Mouse (Mus musculus) heart, adult 2 months (tissue): ENCODE results near the gene Mex3d. TPM values are rescaled to one million over a fixed set of nuclear protein-coding genes. Genes with fewer than 3 reads are reported as not detected.

ENCODE experiments used
- DNase-seq, 2 experiments: peaks; one replicate each; pipeline ENCODE4 v3.0.0; 2021
- H3K27ac ChIP-seq: fragments of 200-600 bp; 2 replicates; pipeline ENCODE4 v1.8.1; 2022
- H3K27me3 ChIP-seq: fragments of 200-500 bp; 2 replicates; pipeline ENCODE4 v1.6.1; 2012; ENCODE audit warnings: mild to moderate bottlenecking, low read length, inconsistent platforms, mixed read lengths; ENCODE audit not compliant: control insufficient read depth, insufficient read depth
- H3K36me3 ChIP-seq: fragments of 200-500 bp; 2 replicates; pipeline ENCODE4 v1.6.1; 2012; ENCODE audit warnings: low read length, inconsistent platforms; ENCODE audit not compliant: control insufficient read depth, insufficient read depth
- H3K4me1 ChIP-seq: fragments of 200-500 bp; 2 replicates; pipeline ENCODE4 v1.6.1; 2011; ENCODE audit warnings: low read length; ENCODE audit not compliant: control insufficient read depth, insufficient read depth
- H3K4me3 ChIP-seq: fragments of 200-600 bp; 2 replicates; pipeline ENCODE4 v1.8.1; 2022
- H3K79me2 ChIP-seq: fragments of 200-500 bp; replicated peaks from 2 replicates; pipeline ENCODE4 v1.6.1; 2012; ENCODE audit warnings: mild to moderate bottlenecking, inconsistent platforms, low read length, moderate library complexity, mixed read lengths; ENCODE audit not compliant: control insufficient read depth, insufficient read depth
- H3K9ac ChIP-seq: fragments of 200-500 bp; 2 replicates; pipeline ENCODE4 v1.6.1; 2012; ENCODE audit warnings: low read depth, mild to moderate bottlenecking, control low read depth, inconsistent platforms, low read length, mixed read lengths
- CTCF ChIP-seq: fragments of 200-600 bp; IDR thresholded peaks from 2 replicates; pipeline ENCODE4 v1.8.1; 2022; ENCODE audit warnings: antibody characterized with exemption, mild to moderate bottlenecking, moderate library complexity
- EP300 ChIP-seq: fragments of 200-500 bp; IDR thresholded peaks from 2 replicates; pipeline ENCODE4 v1.6.1; 2011; ENCODE audit warnings: low read depth, low read length, control low read depth; ENCODE audit not compliant: insufficient read depth
- POLR2A ChIP-seq: fragments of 200-500 bp; IDR thresholded peaks from 2 replicates; pipeline ENCODE4 v1.6.1; 2011; ENCODE audit warnings: mild to moderate bottlenecking, low read depth, low read length, control low read depth; ENCODE audit not compliant: insufficient read depth
- WGBS: fragments of 180-500 bp; shearing (Covaris S2); methylation state at CpG from one replicate; pipeline ENCODE4 v1.1.7; 2018; 5-methylcytosine and 5-hydroxymethylcytosine counted together
- intact Hi-C: fragments of 180-260 bp; cut with DNase I; formaldehyde crosslinking; loops from one replicate; pipeline ENCODE4 v1.15.1; 2025
- polyA plus RNA-seq: library from polyadenylated mRNA; depleted of rRNA; stranded (reverse); fragments of >200 nt; gene quantifications from 2 replicates; pipeline ENCODE4 v1.2.3, GENCODE M21; 2012
- total RNA-seq, 2 experiments: library from RNA; stranded (reverse); gene quantifications; 2 replicates each; pipeline ENCODE4 v1.2.3; 2021

Gene Mex3d
- total and polyA plus RNA-seq, 3 experiments, result 7.3 to 7.9 (median 7.5) TPM

GRCm38 (mm10) chr10:80433513-80434232 lies 46.2 kb upstream of the Mex3d start, which contains the start of gene Tcf3:
Gene Tcf3, minus strand, starts transcription at chr10:80433647.
- H3K4me1 ChIP-seq, result peaks cover 1% of the 10 kb centered on the region; the same call in 1 of the 2 replicates
- H3K79me2 ChIP-seq, result peaks cover 4% of the 10 kb centered on the region; the same call in 1 of the 2 replicates
- peak within 1 kb of the TSS; percentile 99 for H3K27ac ChIP-seq
- TF ChIP-seq POLR2A (peak; percentile 59; the same call in 1 of the 2 replicates), EP300 (peak; percentile 84; the same call in 1 of the 2 replicates), CTCF (no peak)
- intact Hi-C loops, result loop anchor here (5.0 kb wide), 2 partner anchors 36 to 269 kb away; partner anchors contain the start of genes Izumo4, Mbd3 and Mob3a
- H3K4me3 ChIP-seq, result peak within 1 kb of the TSS; percentile 96
- no peaks in the 10 kb centered on the region for H3K27me3 ChIP-seq
- no peaks in the 10 kb centered on the region for H3K36me3 ChIP-seq
- WGBS, result under 1% methylated on average over 60 of the region's 61 CpGs
- peak within 1 kb of the TSS; percentile 82 for H3K9ac ChIP-seq
- peak; percentile 93 to 97 for DNase-seq

GRCm38 (mm10) chr10:80432936-80433512 lies 45.6 kb upstream of the Mex3d start:
- intact Hi-C loops, result loop anchor here (5.0 kb wide), 2 partner anchors 36 to 269 kb away; partner anchors contain the start of genes Izumo4, Mbd3 and Mob3a
- Histone ChIP-seq H3K36me3 (no peaks in the 10 kb centered on the region), H3K27me3 (no peaks in the 10 kb centered on the region), H3K27ac (peak overlapping the region; percentile 99), H3K9ac (peak overlapping the region; percentile 82), H3K4me1 (peaks cover 1% of the 10 kb centered on the region; the same call in 1 of the 2 replicates), H3K4me3 (peak overlapping the region; percentile 96), H3K79me2 (peaks cover 4% of the 10 kb centered on the region; the same call in 1 of the 2 replicates)
- TF ChIP-seq CTCF (no peak), POLR2A (no peak), EP300 (no peak)
- WGBS, result 1% methylated on average over 60 of the region's 60 CpGs
- DNase-seq, result peak in 1 of 2 experiments; percentile 40

GRCm38 (mm10) chr10:80432387-80432785 lies 44.9 kb upstream of the Mex3d start:
- intact Hi-C loops, result loop anchor here (5.0 kb wide), 2 partner anchors 35 to 270 kb away; partner anchors contain the start of genes Izumo4, Mbd3 and Mob3a
- H3K27ac ChIP-seq, result peak overlapping the region; percentile 99
- DNase-seq, result no peak
- peak overlapping the region; percentile 96 for H3K4me3 ChIP-seq
- peaks cover 1% of the 10 kb centered on the region; the same call in 1 of the 2 replicates for H3K4me1 ChIP-seq
- no peaks in the 10 kb centered on the region for H3K27me3 ChIP-seq
- peak overlapping the region; percentile 82 for H3K9ac ChIP-seq
- 10% methylated on average over 4 of the region's 4 CpGs for WGBS
- TF ChIP-seq EP300 (no peak), CTCF (no peak), POLR2A (no peak)
- no peaks in the 10 kb centered on the region for H3K36me3 ChIP-seq
- H3K79me2 ChIP-seq, result peaks cover 4% of the 10 kb centered on the region; the same call in 1 of the 2 replicates

- H3K27ac ChIP-seq, result peak overlapping the region; percentile 61
- no peaks in the 10 kb centered on the region for H3K27me3 ChIP-seq
- WGBS, result 26% methylated on average over 16 of the region's 16 CpGs
- peak overlapping the region; percentile 32 for H3K4me3 ChIP-seq
- peaks cover 1% of the 10 kb centered on the region; the same call in 1 of the 2 replicates for H3K4me1 ChIP-seq
- intact Hi-C loops, result loop anchor here (2.0 to 5.0 kb wide), 3 partner anchors 25 to 271 kb away; partner anchors contain the start of genes Izumo4, Mbd3, Mob3a and Uqcr11
- TF ChIP-seq POLR2A, result no peak
- no peak for TF ChIP-seq EP300
- TF ChIP-seq CTCF, result no peak
- H3K9ac ChIP-seq, result peak overlapping the region; percentile 82
- H3K79me2 ChIP-seq, result peaks cover 4% of the 10 kb centered on the region; the same call in 1 of the 2 replicates
- peak in 1 of 2 experiments; percentile 48 for DNase-seq
- no peaks in the 10 kb centered on the region for H3K36me3 ChIP-seq
Measured at GRCm38 (mm10) chr10:80431570-80432386, 44.3 kb upstream of the Mex3d start.

- DNase-seq, result peak in 1 of 2 experiments; percentile 2
- no peak for TF ChIP-seq EP300
- TF ChIP-seq CTCF, result no peak
- no peak for TF ChIP-seq POLR2A
- peaks cover 1% of the 10 kb centered on the region; the same call in 1 of the 2 replicates for H3K4me1 ChIP-seq
- no peaks in the 10 kb centered on the region for H3K36me3 ChIP-seq
- intact Hi-C loops, result loop anchor here (2.0 to 5.0 kb wide), 3 partner anchors 24 to 272 kb away; partner anchors contain the start of genes Izumo4, Mbd3, Mob3a and Uqcr11
- peak overlapping the region; percentile 50 for H3K27ac ChIP-seq
- 58% methylated on average over 8 of the region's 8 CpGs for WGBS
- H3K27me3 ChIP-seq, result no peaks in the 10 kb centered on the region
- no peak overlapping the region for H3K9ac ChIP-seq
- peaks cover 4% of the 10 kb centered on the region; the same call in 1 of the 2 replicates for H3K79me2 ChIP-seq
- H3K4me3 ChIP-seq, result no peak overlapping the region
Measured at GRCm38 (mm10) chr10:80430375-80430980, 43.0 kb upstream of the Mex3d start.
